Mouse (Mus musculus): ENCODE measurements around the gene Mthfd1l.

DNA sequence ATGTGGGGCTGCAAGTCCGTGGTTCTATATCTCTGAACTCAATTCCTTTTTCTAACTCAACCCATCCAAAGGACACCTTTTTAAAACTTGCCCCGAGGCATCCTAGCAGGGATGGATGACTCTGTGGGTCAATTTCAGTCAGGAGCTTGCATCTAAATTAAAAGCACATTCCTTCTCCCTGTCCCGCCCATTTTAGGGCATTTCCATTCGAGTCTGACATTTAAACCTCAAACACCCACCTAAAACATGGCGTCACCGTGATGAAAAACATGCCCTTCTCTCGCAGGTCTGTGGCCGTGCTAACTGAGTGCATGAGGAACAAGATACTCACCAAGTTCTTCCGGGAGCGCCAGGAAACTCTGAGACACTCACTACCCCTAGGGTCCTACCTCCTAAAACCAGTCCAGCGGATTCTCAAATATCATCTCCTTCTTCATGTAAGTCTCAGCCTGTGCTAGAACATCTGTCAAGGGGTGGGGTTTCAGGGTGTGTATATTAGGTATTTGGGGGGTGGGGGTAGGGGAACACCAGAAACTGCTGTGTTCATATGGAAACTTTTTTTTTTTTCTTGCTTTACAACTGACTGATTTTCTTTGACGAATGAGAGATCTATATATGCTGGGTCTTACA, 39.5 kb upstream of the Mthfd1l start:
- TF ChIP-seq POLR2A (IDR thresholded peaks at IDR 0.05; ENCODE audit: low read depth, low read length) (no peak), CTCF (conservative IDR thresholded peaks at IDR 0.05; ENCODE audit: insufficient read depth, insufficient read length, low read depth, low read length) (no peak)

All from kidney, adult 2 months (tissue).